ENCODE assay signal across 22 mouse cellular contexts in the genomic region with DNA sequence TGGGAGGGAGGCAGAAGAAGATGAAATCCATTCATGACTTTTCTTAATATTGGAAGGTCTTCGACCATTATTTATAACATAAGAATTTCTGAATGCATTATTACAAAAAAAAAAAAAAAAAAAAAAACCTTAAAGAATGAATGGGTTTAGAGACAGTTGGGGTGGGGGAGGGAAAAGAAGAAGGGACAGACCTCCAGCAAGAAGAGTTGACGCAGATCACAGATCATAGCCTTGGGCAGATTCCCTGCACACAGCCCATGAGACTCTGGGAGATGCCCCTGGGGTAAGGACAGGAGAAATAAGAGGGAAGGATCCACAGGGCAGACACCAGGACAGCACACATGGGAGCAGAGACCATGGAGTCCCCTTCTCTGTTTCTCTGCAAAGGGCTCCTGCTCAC. TPM values are rescaled to one million over a fixed set of nuclear protein-coding genes. Genes with fewer than 3 reads are reported as not detected.
"Had no signal": no experiment of that assay in that cellular context is flagged by ENCODE, and none has a peak within 500 bp of the region (broad histone marks: within the 10 kb centered on the region; RNA-seq: fewer than 3 reads in every experiment).

A gene (plus strand): TSS at position 301 of the 400 bp plus-strand sequence.

- H3K9me3 ChIP-seq: neural tube, embryonic 13.5 days; neural tube, embryonic 15.5 days; stomach, embryonic 15.5 days had no signal

- H3K4me1 ChIP-seq: neural tube, embryonic 13.5 days; neural tube, embryonic 15.5 days; stomach, embryonic 15.5 days had no signal

- H3K27me3 ChIP-seq: neural tube, embryonic 13.5 days; neural tube, embryonic 15.5 days; stomach, embryonic 15.5 days had no signal

- H3K36me3 ChIP-seq: neural tube, embryonic 13.5 days; neural tube, embryonic 15.5 days; stomach, embryonic 15.5 days had no signal

- H3K9ac ChIP-seq: neural tube, embryonic 13.5 days; neural tube, embryonic 15.5 days; stomach, embryonic 15.5 days had no signal

- H3K27ac ChIP-seq: neural tube, embryonic 13.5 days; neural tube, embryonic 15.5 days; stomach, embryonic 15.5 days; stomach, postnatal 0 days had no signal

- H3K4me3 ChIP-seq: neural tube, embryonic 13.5 days; neural tube, embryonic 15.5 days; stomach, embryonic 15.5 days had no signal

- H3K4me2 ChIP-seq: neural tube, embryonic 13.5 days; neural tube, embryonic 15.5 days; stomach, embryonic 15.5 days had no signal

- DNase-seq: retina, postnatal 1 day; right cerebral cortex, adult 18-20 months; right cerebral cortex, postnatal 14 days; right cerebral cortex, postnatal 25 days; right cerebral cortex, postnatal 4 days; spleen, adult 18-20 months; thymus, adult 18-20 months; thymus, adult 2 months; thymus, postnatal 14 days; thymus, postnatal 25 days; thymus, postnatal 36 days; thymus, postnatal 4 days had no signal

RNA-seq across cellular contexts. Expression of the gene that starts here (rescaled TPM):
- polyA plus RNA-seq: neural tube, embryonic 13.5 days; small intestine, adult 2 months; spleen, adult 2 months; stomach, embryonic 14.5 days; stomach, embryonic 15.5 days; stomach, embryonic 16.5 days; stomach, postnatal 0 days; testis, adult 2 months; urinary bladder, adult 2 months had no signal
